Mouse (Mus musculus): ENCODE data around the gene Havcr2.

GRCm38 (mm10) chr11:46430123-46430522, 24.6 kb upstream of the Havcr2 start:
- TF ChIP-seq CTCF (IDR thresholded peaks at IDR 0.05; ENCODE audit: low read depth, low read length) (no peak), GATA1 (IDR thresholded peaks at IDR 0.05; ENCODE audit: borderline replicate concordance, low read length) (no peak)
